Mouse (Mus musculus): Measurements from ENCODE around the gene P2ry12. TPM values are rescaled to one million over a fixed set of nuclear protein-coding genes. Genes with fewer than 3 reads are reported as not detected.

P2ry12 gene
- total and polyA plus RNA-seq, 3 experiments, result not detected

DNA sequence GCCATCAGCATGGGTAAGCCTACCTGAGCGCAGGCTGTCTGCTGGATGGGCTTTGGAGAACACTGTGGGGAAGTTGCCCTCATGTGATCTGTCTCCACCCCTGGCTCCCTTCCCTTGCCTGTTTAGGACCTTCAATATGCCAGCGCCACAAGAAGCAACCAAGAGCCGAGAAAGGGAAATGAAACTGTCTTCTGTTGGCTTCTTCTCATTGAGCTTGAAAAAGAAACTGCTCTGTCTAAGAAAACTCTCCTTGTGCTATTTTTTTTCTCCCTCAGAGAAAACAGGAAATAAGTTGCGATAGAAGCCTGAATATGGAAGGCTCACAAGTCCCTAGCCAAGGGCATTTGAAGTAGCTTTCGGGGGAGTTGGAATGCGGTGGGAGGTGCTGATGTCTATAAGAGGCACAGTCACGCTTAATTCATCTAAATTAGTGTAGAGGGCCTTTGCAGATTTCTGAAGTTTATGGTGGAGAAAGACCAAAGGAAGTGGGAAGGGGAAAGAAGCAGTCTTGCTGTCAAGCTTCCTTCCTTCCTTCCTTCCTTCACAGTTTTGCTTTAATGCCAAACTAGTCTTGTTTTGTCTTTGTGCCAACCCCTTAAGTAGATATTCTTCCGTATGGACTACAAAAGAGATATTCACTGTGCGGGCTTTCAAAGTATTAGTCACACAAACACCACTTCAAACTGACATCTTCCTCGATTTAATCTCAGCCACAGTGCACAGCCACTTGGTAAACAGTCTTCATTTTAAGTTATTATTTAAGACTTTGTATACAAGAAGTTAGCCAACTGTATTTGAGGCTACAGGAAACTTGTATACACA, 33.7 kb downstream of the P2ry12 start:
- Histone ChIP-seq H3K27ac (ENCODE audit: control insufficient read depth, low read depth, low read length) (no peak overlapping the region), H3K4me1 (ENCODE audit: control insufficient read depth in 1 of 2, insufficient read depth in 2 of 2, low read length in 2 of 2) (no peaks in the 10 kb centered on the region)

DNA sequence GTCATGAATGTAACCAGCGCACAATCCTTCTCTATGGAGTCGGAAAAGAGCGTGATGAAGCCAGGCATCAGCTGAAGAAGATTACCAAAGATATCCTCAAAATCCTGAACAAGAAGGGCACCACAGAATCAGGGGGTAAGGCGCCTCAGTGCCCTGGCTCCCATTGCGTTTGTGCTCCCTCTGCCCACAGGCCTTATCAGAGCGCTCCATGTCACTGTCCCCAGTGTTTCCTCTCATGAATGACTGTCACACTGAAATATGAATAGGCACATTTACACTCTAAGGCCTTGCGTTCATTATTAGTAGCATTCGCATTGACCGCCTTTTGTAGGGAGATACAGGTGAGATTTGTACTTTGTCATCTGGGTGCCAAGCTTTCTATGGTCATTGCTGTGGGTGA, 35.0 kb downstream of the P2ry12 start:
- no peak for DNase-seq (ENCODE audit: low read depth, low spot score)
- Histone ChIP-seq H3K27ac (ENCODE audit: control insufficient read depth, low read depth, low read length) (no peak overlapping the region), H3K4me3 (ENCODE audit: control insufficient read depth in 1 of 2, insufficient read depth in 1 of 2, low read depth in 2 of 2, low read length in 2 of 2) (no peak overlapping the region), H3K27me3 (ENCODE audit: control insufficient read depth in 1 of 2, insufficient read depth in 2 of 2, low read length in 2 of 2) (peaks cover 0 to 3% of the 10 kb centered on the region in 2 experiments; a peak in 1 of 4 replicates), H3K9ac (ENCODE audit: control insufficient read depth, low read depth, low read length, poor library complexity, severe bottlenecking) (no peak overlapping the region), H3K9me3 (replicated peaks; ENCODE audit: insufficient read depth, low read length) (no peaks in the 10 kb centered on the region), H3K36me3 (ENCODE audit: control insufficient read depth in 1 of 2, insufficient read depth in 2 of 2, low read length in 2 of 2) (no peaks in the 10 kb centered on the region), H3K79me2 (ENCODE audit: control insufficient read depth, insufficient read depth, low read length, poor library complexity) (no peaks in the 10 kb centered on the region), H3K4me1 (ENCODE audit: control insufficient read depth in 1 of 2, insufficient read depth in 2 of 2, low read length in 2 of 2) (no peaks in the 10 kb centered on the region)
- TF ChIP-seq ETS1 (IDR thresholded peaks at IDR 0.05; ENCODE audit: low read depth, low read length) (no peak), SIN3A (IDR thresholded peaks at IDR 0.05; ENCODE audit: low read length) (no peak), MAX (IDR thresholded peaks at IDR 0.05; ENCODE audit: low read length) (no peak), RCOR1 (IDR thresholded peaks at IDR 0.05; ENCODE audit: low read depth, low read length) (no peak), MAFK (IDR thresholded peaks at IDR 0.05; ENCODE audit: borderline replicate concordance, low read depth, low read length) (no peak), MXI1 (IDR thresholded peaks at IDR 0.05; ENCODE audit: low read depth, low read length) (no peak), UBTF (IDR thresholded peaks at IDR 0.05; ENCODE audit: borderline replicate concordance, insufficient read depth, low read depth, low read length) (no peak), KAT2A (conservative IDR thresholded peaks at IDR 0.05; ENCODE audit: low read depth, low read length) (no peak), TBP (IDR thresholded peaks at IDR 0.05; ENCODE audit: low read depth, low read length) (no peak), ELF1 (IDR thresholded peaks at IDR 0.05; ENCODE audit: low read depth, low read length) (no peak), MAZ (IDR thresholded peaks at IDR 0.05; ENCODE audit: low read depth, low read length) (no peak), MEF2A (IDR thresholded peaks at IDR 0.05; ENCODE audit: extremely low read depth, insufficient replicate concordance, low read depth, low read length, poor library complexity, severe bottlenecking) (no peak), RAD21 (IDR thresholded peaks at IDR 0.05; ENCODE audit: low read depth, low read length) (no peak), CHD2 (IDR thresholded peaks at IDR 0.05; ENCODE audit: low read length) (no peak), POLR2AphosphoS5 (IDR thresholded peaks at IDR 0.05; ENCODE audit: borderline replicate concordance, low read depth, low read length) (no peak), JUND (IDR thresholded peaks at IDR 0.05; ENCODE audit: low read depth, low read length) (no peak), NRF1 (IDR thresholded peaks at IDR 0.05; ENCODE audit: insufficient read depth, low read depth, low read length, poor library complexity, severe bottlenecking) (no peak)

More for the DNA sequence above, 33.7 kb downstream of the P2ry12 start:
- no peak overlapping the region for H3K4me3 ChIP-seq (ENCODE audit: control insufficient read depth in 1 of 2, insufficient read depth in 1 of 2, low read depth in 2 of 2, low read length in 2 of 2)
- DNase-seq (ENCODE audit: low read depth, low spot score), result no peak
- H3K79me2 ChIP-seq (ENCODE audit: control insufficient read depth, insufficient read depth, low read length, poor library complexity), result no peaks in the 10 kb centered on the region
- no peaks in the 10 kb centered on the region for H3K9me3 ChIP-seq (replicated peaks; ENCODE audit: insufficient read depth, low read length)
- H3K27me3 ChIP-seq (ENCODE audit: control insufficient read depth in 1 of 2, insufficient read depth in 2 of 2, low read length in 2 of 2), result no peaks in the 10 kb centered on the region
- no peaks in the 10 kb centered on the region for H3K36me3 ChIP-seq (ENCODE audit: control insufficient read depth in 1 of 2, insufficient read depth in 2 of 2, low read length in 2 of 2)
- TF ChIP-seq RCOR1 (IDR thresholded peaks at IDR 0.05; ENCODE audit: low read depth, low read length) (no peak), TAL1 (IDR thresholded peaks at IDR 0.05; ENCODE audit: low read length) (no peak), MYC (IDR thresholded peaks at IDR 0.05; ENCODE audit: low read depth, low read length) (no peak), CHD2 (IDR thresholded peaks at IDR 0.05; ENCODE audit: low read length) (no peak)
- H3K9ac ChIP-seq (ENCODE audit: control insufficient read depth, low read depth, low read length, poor library complexity, severe bottlenecking), result no peak overlapping the region
